Mouse (Mus musculus) cerebellum, adult 2 months (tissue): ENCODE measurements around the gene Inhbe.

Source experiments
- CTCF ChIP-seq: fragments of 200-500 bp; IDR thresholded peaks from 2 replicates; pipeline ENCODE4 v1.5.1; 2011; ENCODE audit warnings: low read depth, mild to moderate bottlenecking, control low read depth, low read length, moderate library complexity, borderline replicate concordance; ENCODE audit not compliant: insufficient read depth
- POLR2A ChIP-seq: fragments of 200-500 bp; IDR thresholded peaks from 2 replicates; pipeline ENCODE4 v1.6.1; 2011; ENCODE audit warnings: low read length, control low read depth, borderline replicate concordance; ENCODE audit not compliant: insufficient read depth

GRCm38 (mm10) chr10:127312858-127313257, 41.4 kb downstream of the Inhbe start:
- TF ChIP-seq CTCF (no peak), POLR2A (no peak)
